Mouse (Mus musculus) CH12F3 (cell line): ENCODE measurements around the gene Wnt8b.

Experiments used
- in situ Hi-C: fragments of 300-500 bp; cut with MboI; formaldehyde crosslinking; loops from 2 replicates; pipeline ENCODE4 v1.14.3; 2020; ENCODE audit warnings: low sequenced_read_pairs

The Wnt8b gene

DNA sequence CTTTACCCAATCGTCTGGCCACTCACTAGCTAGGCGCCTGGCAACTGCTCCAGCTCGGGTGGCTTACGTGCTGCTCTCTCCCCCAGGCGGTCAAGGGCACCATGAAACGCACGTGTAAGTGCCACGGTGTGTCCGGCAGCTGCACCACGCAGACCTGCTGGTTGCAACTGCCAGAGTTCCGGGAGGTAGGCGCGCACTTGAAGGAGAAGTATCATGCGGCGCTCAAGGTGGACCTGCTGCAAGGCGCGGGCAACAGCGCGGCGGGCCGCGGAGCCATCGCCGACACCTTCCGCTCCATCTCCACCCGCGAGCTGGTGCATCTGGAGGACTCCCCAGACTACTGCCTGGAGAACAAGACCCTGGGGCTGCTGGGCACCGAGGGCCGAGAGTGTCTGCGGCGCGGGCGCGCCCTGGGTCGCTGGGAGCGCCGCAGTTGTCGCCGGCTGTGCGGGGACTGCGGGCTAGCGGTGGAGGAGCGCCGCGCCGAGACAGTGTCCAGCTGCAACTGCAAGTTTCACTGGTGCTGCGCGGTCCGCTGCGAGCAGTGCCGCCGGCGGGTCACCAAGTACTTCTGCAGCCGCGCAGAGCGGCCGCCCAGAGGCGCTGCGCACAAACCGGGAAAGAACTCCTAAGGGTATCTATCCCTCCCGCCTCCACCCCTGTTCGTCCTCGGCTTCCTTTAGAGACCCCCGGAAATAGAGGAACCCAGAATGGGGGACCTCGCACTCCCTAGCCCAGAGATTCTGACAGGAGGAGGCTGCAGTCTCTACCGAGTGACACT is 18.4 kb downstream of the Wnt8b start:
- in situ Hi-C loops, result no loop called here

DNA sequence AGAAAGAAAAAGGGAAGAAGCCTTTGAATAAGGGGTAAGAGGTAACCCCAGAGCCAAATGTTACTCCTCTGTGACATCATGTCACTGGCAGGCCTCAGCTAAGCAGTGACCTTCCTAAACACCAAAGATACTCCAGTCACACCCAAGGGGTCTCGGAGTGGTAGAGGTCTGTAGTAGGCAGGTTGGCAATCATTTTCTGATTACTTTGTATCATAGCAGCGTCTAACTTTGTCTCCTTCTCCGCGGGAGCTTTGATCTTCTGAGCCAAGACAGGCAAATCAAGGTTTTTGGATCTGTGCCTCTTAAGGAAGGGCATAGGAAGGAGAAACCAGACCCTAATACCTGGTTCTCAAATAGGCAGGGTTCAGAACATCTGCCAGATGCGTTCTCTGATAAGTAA is 19.3 kb downstream of the Wnt8b start:
- in situ Hi-C loops, result no loop called here

- in situ Hi-C loops, result no loop called here
Observed at GRCm38 (mm10) chr19:44513054-44513833, 20.0 kb downstream of the Wnt8b start.

DNA sequence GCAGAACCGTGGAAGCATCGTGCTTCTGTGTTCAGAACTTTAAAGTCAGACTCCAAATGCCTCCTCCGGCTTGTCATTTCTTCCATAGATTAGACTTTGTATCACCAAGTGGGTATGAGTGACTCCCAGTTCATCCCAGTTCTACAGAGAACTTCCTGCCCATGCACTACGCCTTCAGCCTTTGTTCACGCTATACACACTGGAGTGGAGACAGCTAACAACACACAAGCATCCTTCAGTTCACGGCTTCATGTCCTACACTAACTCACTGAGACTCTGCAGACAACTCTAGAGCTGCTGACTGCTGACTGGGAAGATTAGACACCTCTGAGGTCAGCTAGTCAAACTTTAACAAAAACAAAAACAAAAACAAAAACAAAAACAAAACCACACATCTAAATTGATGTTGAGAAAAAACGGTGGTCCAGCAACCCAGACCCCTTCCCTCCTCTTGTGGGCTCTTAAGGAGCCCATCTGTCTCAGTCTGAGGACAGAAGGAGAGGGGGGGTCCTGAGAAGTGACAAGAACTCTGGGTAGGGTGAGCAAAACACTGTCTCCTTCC is 20.7 kb downstream of the Wnt8b start:
- in situ Hi-C loops, result no loop called here

- in situ Hi-C loops, result no loop called here
Observed at GRCm38 (mm10) chr19:44514521-44515451, 21.5 kb downstream of the Wnt8b start.

DNA sequence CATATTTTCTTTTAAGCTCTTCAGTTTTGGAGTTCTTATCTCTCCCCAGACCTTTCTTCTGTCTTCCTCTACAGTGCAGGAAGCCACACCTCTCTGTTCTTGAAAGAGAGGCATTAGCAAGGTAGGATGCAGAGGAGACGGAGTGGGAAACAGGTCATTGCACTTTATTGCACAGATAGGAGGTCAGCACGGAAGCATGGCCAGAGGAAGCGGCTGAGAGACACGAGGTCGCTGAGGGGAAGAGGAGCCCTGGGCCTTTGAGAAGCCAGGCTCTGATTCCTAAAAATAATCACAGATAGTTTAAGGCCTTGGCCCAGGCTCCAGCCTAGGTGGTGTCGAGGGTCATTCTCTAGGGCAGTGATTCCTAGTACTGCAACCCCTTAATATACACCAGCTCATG is 22.5 kb downstream of the Wnt8b start:
- in situ Hi-C loops, result no loop called here

- in situ Hi-C loops, result no loop called here
Observed at GRCm38 (mm10) chr19:44517996-44518768, 24.9 kb downstream of the Wnt8b start.

DNA sequence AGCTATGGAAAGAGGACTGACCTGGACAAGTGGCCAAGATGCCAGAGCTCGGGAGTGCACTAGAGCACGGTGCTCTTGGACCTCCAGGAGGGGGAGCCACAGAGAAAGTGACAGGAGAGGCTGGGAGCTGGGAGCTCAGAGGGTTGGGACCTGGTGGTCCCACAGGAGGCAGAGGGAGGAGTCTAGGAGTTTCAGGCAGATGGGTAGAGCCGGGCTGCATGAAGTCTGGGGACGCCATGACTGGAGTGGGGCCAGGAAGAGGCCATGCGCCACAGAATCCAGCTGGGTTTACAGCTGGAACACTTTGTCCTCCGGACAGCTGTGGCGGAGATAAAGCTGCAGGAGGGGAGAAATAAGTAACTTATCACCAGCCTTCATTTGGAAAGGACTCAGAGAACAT is 25.9 kb downstream of the Wnt8b start:
- in situ Hi-C loops, result no loop called here

DNA sequence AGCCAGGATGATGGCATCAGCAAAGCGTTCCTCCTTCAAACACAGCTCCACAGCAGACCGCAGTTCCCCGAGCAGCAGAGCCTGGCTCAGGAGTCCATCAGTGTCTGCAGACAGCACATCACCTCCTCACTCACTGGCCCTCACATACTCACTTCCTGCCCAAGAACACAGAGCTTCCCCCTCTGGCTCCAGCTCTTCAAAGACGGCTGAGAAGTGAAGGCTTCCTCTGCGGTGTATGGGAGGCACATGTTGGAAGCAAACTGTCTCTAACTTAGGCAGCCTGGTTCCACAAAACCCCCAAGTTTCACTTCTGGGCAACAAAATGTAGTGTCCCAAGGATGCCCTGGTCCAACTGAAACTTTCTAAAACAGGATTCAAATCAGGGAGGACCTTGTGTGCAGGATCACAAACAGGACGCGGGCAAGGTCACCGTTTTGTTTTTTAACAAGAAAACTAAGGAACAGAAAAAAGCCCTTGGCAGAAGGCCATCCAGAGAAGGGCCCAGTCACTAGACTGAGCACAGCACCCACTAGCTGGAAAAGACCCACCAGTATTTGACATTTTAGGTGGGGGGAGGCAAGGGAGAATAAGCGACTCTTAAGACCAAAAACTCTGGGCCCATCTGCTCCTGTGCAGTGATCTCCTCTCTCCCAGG is 32.4 kb downstream of the Wnt8b start:
- in situ Hi-C loops, result no loop called here

DNA sequence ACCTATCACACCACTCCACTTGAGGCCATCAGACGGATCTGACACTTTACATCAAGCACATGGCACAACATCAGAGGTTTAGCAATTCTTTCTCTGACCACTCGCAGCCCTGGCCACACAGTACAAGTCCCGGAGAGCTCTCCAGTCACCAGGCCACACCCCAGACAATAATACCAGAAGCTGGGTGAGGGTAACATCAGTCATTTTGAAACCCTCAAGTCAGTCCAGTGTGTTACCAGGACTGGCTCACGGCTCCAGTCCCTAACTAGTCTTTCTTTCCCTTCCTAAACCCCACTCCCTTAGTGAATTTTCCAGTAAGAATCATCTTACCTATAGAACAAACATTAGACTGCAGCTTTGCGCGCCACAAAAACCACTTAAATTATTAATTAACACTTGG is 36.7 kb downstream of the Wnt8b start:
- in situ Hi-C loops, result no loop called here

- in situ Hi-C loops, result no loop called here
Observed at GRCm38 (mm10) chr19:44535376-44535775, 42.1 kb downstream of the Wnt8b start.

GRCm38 (mm10) chr19:44537416-44537815 is 44.1 kb downstream of the Wnt8b start:
- in situ Hi-C loops, result no loop called here

DNA sequence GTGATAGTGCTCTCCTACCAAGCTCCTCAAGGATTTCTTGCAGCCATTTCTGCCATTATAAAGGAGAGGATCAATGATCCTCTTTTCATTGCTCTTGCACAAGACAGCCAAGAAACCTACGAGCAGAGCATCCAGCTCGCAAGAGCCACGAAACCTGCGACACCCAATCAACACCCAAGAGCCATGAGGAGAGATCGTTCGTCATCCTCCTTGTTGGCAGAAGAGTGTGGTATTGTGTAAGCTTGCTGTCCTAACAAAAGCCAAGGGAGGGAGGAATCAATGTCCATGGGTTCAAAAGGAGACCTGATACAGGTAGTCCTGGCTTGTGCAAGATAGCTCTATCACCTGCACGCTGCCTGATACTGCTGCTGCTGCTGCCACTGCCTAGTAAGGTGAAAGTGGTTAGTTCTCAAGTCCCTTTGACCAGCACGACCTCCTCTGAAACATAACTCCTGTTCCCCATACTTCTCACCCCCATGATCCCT is 49.5 kb downstream of the Wnt8b start:
- in situ Hi-C loops, result no loop called here

- in situ Hi-C loops, result no loop called here
Observed at GRCm38 (mm10) chr19:44544372-44544771, 51.1 kb downstream of the Wnt8b start.

DNA sequence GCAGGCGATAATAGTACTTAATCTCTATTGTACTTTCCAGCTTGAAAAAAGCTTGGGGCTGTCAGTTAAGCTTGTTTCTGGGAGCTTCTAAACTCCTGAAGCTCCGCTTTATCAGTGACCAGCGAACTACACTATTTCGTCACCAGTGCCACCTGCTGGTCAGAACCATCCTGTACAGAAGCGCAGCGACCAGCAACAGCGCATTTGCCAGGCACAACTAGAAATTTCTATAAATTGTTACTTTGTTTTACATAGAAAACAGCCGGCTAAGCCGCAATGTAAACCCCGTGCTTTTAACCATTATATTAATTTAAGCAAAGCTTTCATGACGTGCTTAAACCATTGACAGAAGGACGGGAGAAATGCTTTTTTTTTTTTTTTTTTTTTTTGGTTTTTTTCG is 51.5 kb downstream of the Wnt8b start:
- in situ Hi-C loops, result no loop called here

GRCm38 (mm10) chr19:44545321-44546041 is 52.2 kb downstream of the Wnt8b start, which contains the start of gene Sec31b:
Gene Sec31b, minus strand, starts transcription at chr19:44545864.
- in situ Hi-C loops, result no loop called here

DNA sequence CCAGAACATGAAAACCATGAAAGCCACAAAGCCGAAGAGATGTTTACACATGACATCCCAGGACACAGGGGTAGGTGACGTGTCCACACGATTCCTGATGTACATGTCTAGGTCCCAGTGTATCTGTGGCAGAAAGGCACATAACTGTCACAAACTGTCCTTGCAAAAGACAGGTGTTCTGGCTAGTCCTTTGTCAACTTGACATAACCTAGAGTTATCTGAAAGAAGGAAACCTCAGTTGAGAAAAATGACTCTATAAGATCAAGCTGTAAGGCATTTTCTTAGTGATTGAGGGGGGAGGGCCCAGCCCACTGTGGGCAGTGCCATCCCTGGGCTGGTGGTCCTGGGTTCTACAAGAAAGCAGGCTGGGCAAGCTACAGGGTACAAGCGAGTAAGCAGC is 59.5 kb downstream of the Wnt8b start, which contains the start of gene Gm20538:
Gene Gm20538 (minus strand): TSS at position 101 of the 400 bp plus-strand sequence.
- in situ Hi-C loops, result no loop called here

DNA sequence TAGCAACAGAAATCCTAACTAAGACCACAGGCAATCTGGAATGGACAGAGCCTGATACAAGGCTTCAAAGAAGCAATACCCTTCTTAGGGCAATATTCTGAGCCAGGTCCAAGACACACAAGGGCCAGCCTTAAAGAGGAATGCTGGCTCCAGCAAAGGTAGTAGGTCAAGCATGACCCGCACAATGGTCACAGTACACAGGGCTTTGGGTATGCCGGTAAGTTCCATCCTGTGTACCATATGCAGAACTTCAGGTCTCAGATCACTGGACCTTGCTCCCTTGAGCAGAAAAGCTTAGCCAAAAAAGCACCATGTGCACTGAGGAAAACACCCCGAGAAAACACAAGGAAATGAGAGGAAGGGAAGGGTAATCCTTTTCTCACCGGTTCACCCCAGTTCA is 60.0 kb downstream of the Wnt8b start:
- in situ Hi-C loops, result no loop called here

- in situ Hi-C loops, result no loop called here
Observed at GRCm38 (mm10) chr19:44554490-44554860, 61.2 kb downstream of the Wnt8b start.
